13 mouse cellular contexts compared by ENCODE assay signal in genomic region chr8:123717104-123717503, GRCm38 (mm10).
DNase-seq lines count a peak whose midpoint lies in the region; ATAC-seq and TF ChIP-seq lines count a peak whose summit lies in the region.
"Had no signal": no experiment of that assay in that cellular context is flagged by ENCODE, and none has a peak within 500 bp of the region (broad histone marks: within the 10 kb centered on the region; RNA-seq: fewer than 3 reads in every experiment).

No protein-coding gene starts in this region.

- H3K36me3 ChIP-seq in liver, embryonic 15.5 days (replicated peaks) = no peaks in the 10 kb centered on the region
- H3K36me3 ChIP-seq: embryonic facial prominence, embryonic 12.5 days; forebrain, embryonic 15.5 days; neural tube, embryonic 15.5 days had no signal

- H3K27me3 ChIP-seq in liver, embryonic 15.5 days = no peaks in the 10 kb centered on the region
- H3K27me3 ChIP-seq: embryonic facial prominence, embryonic 12.5 days; forebrain, embryonic 15.5 days; neural tube, embryonic 15.5 days had no signal

- no peak for TF ChIP-seq CTCF in layer of hippocampus, adult 2 months (conservative IDR thresholded peaks at IDR 0.05)

- peaks cover 49% of the 10 kb centered on the region for H3K4me1 ChIP-seq in liver, embryonic 15.5 days (replicated peaks)

- no peak overlapping the region for H3K4me2 ChIP-seq in liver, embryonic 15.5 days
- H3K4me2 ChIP-seq: embryonic facial prominence, embryonic 12.5 days; forebrain, embryonic 15.5 days; neural tube, embryonic 15.5 days had no signal

- no peak overlapping the region for H3K4me3 ChIP-seq in layer of hippocampus, adult 2 months
- no peak overlapping the region for H3K4me3 ChIP-seq in liver, embryonic 15.5 days (replicated peaks)
- H3K4me3 ChIP-seq: embryonic facial prominence, embryonic 12.5 days; forebrain, embryonic 15.5 days; megakaryocyte, embryonic 14.5 days; neural tube, embryonic 15.5 days had no signal

- ATAC-seq in liver, embryonic 15.5 days (ENCODE audit: insufficient read depth) = peak; percentile 40; the same call in 1 of the 2 replicates
- ATAC-seq: forebrain, embryonic 15.5 days had no signal

- H3K9ac ChIP-seq in liver, embryonic 15.5 days = no peak overlapping the region
- H3K9ac ChIP-seq: embryonic facial prominence, embryonic 12.5 days; forebrain, embryonic 15.5 days; neural tube, embryonic 15.5 days had no signal

- WGBS in liver, embryonic 15.5 days (ENCODE audit: insufficient replicate concordance) = 55% methylated on average over 2 of the region's 2 CpGs

- H3K27ac ChIP-seq in layer of hippocampus, adult 2 months = peak overlapping the region; percentile 55; the same call in 1 of the 2 replicates
- H3K27ac ChIP-seq in liver, embryonic 15.5 days (replicated peaks) = no peak overlapping the region
- H3K27ac ChIP-seq: embryonic facial prominence, embryonic 12.5 days; forebrain, embryonic 15.5 days; neural tube, embryonic 15.5 days had no signal

- no peaks in the 10 kb centered on the region for H3K9me3 ChIP-seq in liver, embryonic 15.5 days (replicated peaks)
- H3K9me3 ChIP-seq: embryonic facial prominence, embryonic 12.5 days; forebrain, embryonic 15.5 days; megakaryocyte, embryonic 14.5 days; neural tube, embryonic 15.5 days had no signal

- peak; percentile 42 for DNase-seq in adrenal gland, postnatal 10 days
- no peak for DNase-seq in adrenal gland, postnatal 25 days
- no peak for DNase-seq in layer of hippocampus, adult 2 months (ENCODE audit: low spot score in 2 of 2)
- no peak for DNase-seq in layer of hippocampus, adult 18-20 months (ENCODE audit: low spot score in 2 of 2)
- DNase-seq in MN1 (ENCODE audit: low spot score) = peak; percentile 76
- DNase-seq in ovary, postnatal 36 days (ENCODE audit: low spot score) = no peak
- DNase-seq in right cerebral cortex, postnatal 25 days = no peak
- DNase-seq: right cerebral cortex, postnatal 4 days had no signal

Comparison
In these comparisons a context has a peak if more than half of its experiments do, and no peak if none do; other contexts are left out.
1. DNase-seq: peak in adrenal gland, postnatal 10 days (single experiment) and MN1 (single experiment); none in adrenal gland, postnatal 25 days (single experiment), layer of hippocampus, adult 2 months (0 of 2), layer of hippocampus, adult 18-20 months (0 of 2), ovary, postnatal 36 days (single experiment) and right cerebral cortex, postnatal 25 days (single experiment).